Mouse (Mus musculus): ENCODE results near the gene Ift81.

Gene Ift81

DNA sequence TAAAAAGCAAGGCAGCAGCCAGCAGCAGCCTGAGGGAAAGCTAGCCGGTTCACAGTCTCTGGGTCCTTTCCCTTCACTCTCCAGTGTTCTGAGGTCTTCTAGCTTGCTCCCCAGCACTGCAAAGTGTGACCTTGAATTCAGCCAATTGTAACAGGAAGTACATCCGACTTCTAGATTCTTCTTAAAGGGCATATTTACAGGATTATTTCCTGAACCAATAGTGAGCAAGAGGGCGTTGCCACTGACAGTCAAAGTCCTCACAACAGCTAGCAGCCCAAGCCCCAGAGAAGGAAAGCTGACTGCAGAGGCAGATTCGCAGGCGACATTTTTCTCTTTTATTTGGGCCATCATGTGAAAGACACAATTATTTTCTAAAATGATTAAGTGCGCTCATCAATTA, 65.6 kb downstream of the Ift81 start:
- DNase-seq (ENCODE audit: low spot score in 2 of 2), result peak; percentile 35 to 36

DNA sequence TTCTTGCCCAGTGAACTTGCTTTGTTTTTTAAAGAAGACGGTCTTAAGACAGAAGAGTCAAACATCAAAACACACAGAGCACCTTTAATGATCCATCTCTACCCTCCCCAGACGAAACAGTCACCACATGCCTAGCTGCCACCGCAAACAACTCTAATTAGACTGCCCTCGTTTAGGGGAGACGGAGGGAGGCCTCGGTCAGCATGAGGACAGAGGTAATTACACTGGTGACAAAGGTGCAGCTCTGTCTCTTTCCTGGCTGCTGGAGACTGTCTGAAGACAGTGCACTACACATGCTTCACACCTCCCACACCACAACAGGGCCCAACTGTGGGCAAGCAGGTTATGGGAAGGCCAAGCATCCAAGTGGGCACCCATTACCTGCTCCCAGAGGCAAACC, 66.5 kb downstream of the Ift81 start:
- DNase-seq (ENCODE audit: low spot score in 2 of 2), result no peak

DNA sequence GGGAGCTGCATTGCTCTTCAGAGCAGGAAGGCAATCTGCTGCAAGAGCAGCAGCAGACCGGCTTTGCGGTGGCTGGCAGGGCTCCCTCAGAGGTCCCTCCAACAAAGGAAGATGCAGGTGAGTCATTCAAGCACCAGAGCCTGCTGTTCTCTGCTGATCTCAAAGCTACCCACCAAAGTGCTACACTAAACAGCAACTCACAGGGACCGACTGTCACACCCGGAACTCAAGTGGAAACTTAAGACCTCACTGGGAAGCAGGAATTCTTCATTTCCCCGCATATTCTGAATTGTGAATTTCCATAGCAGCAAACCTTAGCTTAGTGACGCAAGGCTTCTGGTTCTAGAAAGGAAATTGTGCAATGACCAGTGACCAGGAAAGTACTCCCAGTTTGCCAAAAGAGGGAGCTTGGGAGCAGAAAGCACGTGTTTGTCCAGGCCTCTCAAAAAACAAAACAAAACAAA, 67.0 kb downstream of the Ift81 start:
- DNase-seq (ENCODE audit: low spot score in 2 of 2), result peak; percentile 7 to 19

DNA sequence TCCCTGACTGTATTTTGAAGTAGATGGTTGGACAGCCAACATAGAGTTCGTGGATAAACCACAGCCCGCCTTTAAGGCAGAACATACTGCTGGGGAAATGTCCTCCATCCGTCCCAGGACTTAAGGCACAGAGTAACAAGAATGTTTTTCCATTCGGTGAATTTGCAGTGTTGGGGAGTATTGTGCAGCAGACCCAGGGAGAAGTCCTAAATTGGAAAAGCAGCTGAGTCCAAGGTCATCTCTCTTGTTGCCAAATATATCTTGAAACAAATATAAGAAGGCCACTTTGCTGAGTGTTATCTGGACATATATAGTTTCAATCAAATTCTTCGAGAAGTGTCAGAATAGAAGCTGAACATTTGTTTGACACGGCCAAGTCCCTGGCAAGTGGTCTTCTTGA, 70.9 kb downstream of the Ift81 start:
- DNase-seq (ENCODE audit: low spot score in 2 of 2), result no peak

DNA sequence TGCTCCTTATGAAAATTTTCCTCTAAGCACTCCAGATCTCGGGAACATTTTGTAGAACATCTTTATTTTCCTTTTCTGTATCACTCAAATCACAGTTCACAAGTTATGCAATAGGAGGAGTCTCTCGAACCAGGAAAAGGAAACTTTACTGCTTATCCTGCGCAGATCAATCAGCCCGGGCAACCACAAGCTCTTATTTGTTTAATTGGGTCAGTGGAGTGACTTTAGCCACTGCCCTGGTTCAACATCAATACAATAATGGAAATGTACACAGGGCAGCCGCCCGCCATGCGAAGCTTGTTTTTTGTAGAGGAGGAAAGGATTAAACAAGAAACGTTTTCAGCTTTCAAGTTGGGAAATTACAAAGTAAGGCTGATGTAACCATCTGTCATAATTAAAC, 72.4 kb downstream of the Ift81 start:
- DNase-seq (ENCODE audit: low spot score in 2 of 2), result no peak

DNA sequence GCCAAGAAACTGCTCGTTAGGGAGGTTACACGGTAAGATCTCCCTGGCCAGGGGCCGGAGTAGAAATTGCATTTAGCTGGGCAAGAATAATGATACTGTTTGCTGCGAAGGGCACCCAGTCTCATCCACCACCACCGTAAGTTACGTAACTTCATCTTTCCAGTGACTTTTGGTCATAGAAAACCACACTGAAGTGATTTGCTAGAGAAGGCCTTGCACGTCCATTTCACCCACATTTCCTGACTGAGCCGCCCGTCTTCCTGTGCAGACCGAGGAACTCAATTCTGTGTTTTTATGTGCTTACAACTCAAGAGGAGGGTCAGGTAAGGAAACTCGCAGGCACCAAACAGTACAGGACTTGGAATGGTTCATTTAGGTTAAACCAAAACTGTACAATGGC, 76.2 kb downstream of the Ift81 start:
- DNase-seq (ENCODE audit: low spot score in 2 of 2), result no peak

DNA sequence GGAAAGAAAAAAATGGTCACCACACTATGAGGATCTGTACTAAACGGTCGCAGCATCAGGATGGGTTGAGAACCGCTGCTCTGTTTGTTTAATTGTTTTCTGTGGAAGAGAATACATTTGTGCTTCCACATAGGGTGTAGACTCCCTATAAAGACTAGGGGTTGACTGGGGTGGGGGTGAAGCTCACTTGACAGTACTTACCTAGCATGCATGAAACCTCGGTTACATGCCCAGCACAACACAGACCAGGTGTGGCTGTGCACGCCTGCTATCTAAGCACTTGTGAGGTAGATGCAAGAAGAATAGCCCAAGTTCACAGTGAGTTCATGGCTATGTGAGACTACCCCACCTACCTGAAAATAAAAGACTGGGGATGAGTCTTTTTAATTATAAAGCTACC, 76.7 kb downstream of the Ift81 start:
- no peak for DNase-seq (ENCODE audit: low spot score in 2 of 2)

DNA sequence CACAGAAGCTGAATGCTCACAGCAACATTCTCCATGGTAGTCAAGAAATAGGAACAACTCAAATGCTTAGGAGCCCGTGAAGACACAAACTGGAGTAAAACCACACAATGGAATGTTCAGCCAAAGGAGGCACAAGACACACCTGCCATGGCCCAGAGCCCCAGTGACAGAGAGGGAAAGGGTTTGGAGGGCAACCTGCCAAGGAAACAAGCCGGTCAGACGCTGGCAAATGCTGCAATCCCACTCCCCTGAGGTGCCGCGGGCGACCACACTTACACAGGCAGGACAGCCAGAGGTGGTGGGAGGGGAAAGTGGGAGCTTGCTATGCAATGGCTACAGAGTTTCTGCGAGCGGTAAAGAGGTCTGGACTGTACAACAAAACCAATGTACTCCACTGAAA, 80.4 kb downstream of the Ift81 start:
- no peak for DNase-seq (ENCODE audit: low spot score in 2 of 2)

DNA sequence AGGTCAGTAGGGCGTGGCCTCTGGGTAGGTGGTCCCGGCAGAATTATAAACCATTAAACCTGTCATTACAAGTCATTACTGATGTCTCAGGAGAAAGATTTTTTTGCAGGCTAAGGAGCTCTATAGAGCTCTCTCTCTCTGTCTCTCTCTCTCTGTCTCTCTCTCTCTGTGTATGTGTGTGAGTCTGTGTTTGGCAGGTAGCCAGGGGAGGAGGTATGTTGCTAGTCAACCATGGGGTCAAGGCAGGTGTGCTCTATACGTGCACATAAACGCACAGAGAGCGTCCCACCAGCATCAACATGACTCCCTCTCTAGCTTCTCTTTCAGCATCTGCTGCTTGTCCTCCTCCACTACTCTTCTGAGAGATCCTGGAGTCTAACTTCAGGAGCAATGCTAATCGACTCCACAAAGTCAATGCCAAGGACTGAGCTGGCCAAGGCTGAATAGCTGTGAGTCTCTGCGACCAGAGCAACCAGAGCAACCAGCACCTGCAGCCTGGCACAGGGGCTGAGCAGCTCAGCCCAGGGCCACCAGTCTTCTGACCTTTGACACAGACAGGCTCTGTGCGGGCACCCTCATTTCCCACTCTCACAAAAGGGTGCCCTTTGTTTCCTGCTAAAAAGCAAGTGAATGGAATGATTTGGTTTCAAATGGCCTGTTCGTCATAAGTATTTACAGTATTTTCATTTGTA, 84.3 kb downstream of the Ift81 start:
- DNase-seq (ENCODE audit: low spot score in 2 of 2), result no peak

DNA sequence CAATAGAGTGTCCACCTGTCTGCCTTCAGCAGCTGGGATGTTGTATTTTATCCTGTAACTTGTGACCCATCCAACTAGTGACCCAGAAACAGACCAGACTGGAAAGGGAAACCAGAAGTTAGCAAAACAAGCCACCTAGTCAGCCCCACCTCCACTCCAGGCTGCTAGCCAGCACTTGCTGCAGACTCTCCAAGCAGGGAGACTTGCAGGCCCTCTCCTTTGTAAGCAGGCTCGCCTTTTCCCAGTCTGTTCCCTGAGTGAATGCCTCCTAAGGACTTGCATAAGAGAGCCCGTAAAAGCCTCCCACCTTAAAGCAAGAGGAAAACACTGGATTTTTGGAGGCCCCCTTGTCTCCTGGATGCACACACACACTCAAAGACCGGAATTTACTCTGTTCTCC, 85.0 kb downstream of the Ift81 start:
- no peak for DNase-seq (ENCODE audit: low spot score in 2 of 2)

DNA sequence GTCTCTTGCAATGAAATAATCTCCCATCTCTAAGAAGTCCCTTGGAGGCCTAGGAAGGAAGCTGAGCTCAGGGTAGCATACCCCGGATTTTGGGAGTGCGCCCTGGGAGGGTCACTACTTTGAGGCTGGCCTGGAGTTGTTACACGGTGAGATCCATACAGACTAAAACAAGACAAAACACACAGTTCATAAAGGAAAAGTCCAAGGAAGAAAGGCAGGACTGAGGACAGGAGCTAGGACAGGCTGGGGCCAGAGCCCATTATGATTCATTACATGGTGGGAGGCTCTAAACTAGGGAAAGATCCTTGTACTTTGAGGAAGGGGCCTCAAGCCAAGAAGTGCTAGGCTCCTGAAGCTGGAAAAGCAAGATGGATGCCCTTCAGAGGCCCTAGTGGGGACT, 85.7 kb downstream of the Ift81 start:
- no peak for DNase-seq (ENCODE audit: low spot score in 2 of 2)

DNA sequence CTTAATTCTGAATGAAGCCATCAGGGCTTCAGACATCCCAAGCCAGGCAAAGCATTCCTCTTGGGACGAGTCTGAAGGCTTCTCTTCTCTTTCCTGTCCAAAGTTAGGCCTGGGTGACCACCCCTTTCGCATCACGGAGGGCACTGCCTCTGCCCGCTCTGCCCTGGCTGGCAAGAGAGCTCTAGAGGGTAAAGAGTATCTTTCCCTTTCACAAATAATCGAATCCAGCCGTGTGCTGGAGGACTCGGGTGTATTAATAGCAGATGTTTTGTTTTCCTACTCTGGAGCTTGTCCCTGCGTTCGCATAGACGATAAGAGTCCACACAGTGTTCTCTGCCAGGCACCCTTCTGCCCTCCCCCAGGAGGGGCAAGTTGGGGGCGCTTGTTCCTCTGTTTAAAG, 86.6 kb downstream of the Ift81 start:
- DNase-seq (ENCODE audit: low spot score in 2 of 2), result no peak

DNA sequence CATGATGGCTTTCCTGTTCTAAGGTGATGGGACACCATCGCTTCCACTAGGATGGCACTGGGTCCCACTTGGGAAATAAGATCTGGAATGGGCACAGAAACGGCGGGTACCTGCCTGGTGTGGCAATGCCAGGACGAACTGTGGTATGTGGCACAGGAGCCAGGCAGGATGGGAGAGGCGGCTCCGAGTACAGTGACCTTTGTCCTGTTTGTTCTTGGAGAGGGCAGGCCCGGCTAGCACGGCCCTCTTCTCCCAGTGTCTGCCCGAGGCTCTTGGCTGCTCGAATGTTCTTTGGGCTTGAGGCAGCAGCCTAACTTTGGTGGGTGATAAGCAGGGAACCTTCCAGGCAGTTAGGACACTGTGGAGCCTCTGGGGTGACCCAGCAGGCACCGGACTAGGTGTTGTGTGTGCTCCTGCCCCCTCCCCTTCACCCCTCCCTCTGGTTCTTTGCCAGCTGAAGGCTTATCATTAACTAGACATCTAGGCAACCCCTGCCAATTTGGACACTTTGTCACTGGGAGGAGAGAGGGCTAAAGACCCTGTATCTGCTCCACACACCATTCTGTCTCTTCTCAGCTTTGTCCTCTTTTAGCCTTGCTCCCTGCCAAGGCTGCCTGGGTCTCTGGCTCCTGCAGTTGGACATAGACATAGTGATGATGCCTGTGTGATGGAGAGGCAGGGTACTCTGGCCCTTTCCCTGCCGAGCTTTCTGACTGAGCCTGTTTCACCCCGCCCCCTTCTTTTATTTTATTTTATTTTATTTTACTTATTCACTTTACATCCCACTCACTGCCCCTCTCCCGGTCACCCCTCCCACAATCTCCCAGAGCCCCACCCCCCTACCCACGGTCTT, 87.2 kb downstream of the Ift81 start:
- DNase-seq (ENCODE audit: low spot score in 2 of 2), result no peak

DNA sequence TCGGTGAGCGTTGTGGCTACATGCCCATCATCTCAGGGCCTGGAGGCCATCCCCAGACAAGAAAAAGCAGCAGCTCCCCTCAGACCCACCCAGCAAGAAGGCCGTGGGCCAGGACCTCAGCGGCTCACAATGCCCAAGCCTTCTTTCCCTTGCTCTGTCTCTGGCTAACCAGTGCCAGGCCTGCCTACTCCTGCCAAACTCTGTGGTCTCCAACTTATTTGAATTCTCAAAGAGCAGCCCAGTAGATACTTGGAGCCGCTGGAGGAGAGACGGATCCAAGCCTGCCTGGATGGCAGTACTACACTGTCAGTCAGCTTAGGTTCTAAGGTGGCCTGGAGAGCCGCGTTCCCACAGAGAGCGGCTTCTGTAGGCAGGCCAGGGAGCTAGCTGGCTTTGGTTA, 87.9 kb downstream of the Ift81 start:
- DNase-seq (ENCODE audit: low spot score in 2 of 2), result no peak

DNA sequence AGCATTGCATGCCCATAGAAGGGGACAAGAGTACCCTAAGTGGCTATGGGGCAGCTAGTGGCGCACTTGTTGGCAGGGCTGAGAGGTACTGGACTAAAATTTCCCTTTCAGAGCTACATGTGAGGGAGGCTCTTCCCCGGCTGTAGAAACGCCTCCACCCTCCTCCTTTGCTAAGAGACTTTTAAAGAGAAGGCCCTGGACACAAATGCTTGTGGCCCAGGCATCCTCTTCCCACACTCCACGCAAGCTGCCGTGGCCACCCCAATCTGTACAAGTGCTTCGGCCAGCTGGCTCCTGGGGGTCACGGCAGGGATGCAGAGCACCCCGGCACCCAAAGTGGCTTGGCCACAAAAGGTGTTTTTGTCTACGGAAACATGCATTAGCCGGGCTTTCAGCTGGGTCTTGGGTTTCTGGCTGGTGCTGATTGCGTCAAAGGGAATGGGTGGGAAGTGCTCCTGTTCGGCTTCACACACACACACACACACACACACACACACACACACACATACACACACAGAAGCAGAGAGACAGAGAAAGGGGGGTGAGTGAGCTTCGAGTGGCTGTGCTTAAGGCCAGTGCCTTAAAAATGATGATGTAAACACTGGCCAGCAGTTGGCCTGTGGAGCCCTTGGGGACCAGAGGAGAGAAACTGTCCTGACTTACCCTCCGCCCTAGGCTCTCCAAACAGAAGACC, 88.9 kb downstream of the Ift81 start:
- DNase-seq (ENCODE audit: low spot score in 2 of 2), result no peak

DNA sequence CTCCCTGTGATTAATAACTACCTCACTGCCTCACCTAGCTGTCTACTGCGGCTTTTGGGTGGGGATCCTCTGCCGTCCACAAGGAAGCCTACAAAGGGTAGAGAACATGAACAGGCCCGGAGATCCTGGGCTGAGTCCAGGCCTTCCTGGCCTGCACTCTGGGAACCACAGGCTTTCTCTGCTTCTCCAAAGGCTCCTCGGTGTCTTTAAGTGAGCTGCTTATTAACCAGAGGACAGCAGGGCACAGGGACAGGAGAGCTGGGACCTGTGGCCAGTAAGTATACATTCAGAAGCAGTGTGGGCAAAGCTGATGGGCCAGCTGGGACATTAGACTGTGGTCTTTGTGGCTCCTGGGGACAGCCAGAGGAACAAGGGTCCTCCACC, 89.5 kb downstream of the Ift81 start:
- no peak for DNase-seq (ENCODE audit: low spot score in 2 of 2)

DNA sequence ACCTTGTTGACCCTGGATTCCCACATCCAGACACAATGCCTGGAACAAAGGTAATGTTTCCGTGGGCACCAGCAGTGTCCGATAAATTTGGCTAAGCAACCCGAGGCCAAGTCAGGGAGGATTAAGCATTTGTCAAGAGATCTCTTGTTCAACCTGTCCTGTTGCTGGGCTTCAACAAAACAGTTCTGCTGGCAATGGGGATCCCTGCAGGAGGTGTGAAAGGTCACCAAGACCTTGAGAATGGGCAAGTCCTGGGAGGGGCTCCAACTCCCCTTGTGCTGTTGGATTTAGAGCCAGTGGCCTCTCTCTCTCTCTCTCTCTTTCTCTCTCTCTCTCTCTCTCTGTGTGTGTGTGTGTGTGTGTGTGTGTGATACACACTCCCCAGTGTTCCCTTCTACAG, 90.1 kb downstream of the Ift81 start:
- no peak for DNase-seq (ENCODE audit: low spot score in 2 of 2)

DNA sequence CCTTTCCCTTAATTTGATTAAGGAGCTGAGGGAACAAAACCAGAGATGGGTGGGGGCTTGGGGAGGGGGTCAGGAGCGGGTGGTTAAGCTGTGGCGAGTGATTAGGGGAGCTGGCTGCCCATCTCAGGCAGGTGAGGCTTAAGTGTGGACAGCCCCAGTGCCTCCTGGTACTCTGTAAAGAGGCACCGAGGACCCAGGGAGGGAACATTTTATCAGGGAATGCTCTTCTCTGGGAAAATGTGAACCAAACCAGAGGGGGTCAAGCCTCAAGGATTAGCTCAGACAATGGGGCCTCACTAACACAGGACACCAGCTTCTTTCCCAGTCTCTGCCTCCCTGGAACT, 93.2 kb downstream of the Ift81 start:
- no peak for DNase-seq (ENCODE audit: low spot score in 2 of 2)

DNA sequence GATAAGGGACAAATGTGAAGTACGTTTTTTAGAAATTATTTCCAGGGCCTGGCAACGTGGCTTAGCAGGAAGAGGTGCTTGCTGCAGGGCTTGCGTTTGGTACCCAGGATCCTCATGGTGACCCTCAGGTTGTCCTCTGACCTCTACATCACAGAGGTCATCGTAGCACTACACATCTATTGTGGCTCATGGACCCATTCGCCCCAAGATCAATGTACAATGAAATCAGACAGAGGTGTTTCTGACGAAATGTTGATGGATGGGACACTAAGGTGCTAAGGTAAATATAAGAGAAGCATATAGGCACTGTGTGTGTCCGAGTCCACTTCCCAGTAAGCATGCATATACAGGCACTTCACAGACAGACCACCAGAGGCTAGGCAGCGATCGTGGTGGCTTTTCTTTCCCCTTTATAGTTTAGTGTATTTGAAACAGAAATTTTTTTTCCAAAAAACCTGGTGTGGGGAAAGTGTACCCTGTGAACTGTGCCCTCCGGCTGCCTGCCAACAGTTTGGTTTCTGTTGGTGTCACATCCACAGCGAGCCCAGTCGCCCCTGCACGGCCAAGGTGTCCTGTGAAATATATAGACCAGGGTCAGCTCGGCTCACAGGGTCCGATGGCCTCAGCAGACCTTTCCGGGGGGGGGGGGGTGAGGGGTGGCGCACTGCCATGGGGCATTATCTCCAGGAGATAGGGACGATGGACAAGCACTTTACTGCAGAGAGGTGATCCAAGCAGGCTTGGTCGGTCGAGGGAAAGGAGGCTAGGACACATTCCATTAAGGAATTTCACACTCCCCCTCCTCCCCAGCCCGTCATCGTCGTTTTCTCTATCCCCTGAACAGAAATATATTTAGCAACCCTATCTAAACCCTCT, 93.8 kb downstream of the Ift81 start:
- no peak for DNase-seq (ENCODE audit: low spot score in 2 of 2)

DNA sequence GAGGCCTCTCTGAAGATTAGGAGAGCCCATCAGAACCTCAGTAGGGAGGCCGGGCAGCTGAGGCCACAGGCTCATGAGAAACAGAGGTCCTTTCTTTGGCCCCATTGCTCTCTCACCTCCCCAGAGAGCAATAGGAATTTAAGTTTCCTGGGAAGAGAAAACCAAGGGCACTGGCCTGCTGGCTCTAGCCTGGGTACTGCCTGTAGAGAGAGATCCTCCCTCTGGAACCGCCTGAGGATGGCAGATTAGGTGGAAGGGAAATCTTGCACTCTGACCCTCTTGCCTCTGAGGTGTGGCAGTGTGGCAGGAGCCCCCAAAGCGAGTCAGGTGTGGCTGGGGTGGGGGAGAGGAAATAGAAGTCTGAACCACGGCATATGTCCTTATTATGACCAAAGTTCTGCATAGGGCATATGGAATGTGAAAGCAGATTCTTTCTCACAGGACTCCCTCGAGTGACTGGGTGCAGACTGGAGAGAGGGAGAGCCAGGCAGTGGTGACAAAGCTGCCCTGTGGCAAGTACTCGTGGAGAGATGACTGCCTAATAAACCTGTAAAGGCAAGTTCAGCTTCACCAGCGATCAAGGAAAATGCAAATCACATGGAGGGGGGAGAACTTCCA, 95.2 kb downstream of the Ift81 start:
- no peak for DNase-seq (ENCODE audit: low spot score in 2 of 2)

DNA sequence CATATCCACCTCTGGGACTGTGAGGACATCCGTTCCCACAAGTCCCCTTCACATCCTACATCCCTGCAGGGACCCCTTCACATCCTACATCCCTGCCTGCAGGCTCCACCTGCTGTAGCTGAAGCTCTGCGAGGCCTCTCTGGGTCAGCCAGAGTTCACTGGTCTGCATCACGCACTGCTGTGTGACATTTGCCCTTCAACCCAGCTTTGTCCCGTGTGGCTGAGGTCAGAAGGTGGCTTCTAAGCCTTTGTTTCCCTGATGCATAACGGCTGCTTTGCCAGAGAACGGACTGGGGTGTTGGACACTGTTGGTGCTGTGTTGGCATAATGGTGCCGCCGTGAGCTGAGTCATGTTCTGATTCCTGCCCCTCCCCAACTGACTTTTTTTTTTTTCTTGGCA, 96.1 kb downstream of the Ift81 start:
- no peak for DNase-seq (ENCODE audit: low spot score in 2 of 2)

All from spleen, postnatal 36 days (tissue).